Mouse (Mus musculus): Measurements from ENCODE around the gene Ifitm5.

- TF ChIP-seq POLR2A (IDR thresholded peaks at IDR 0.05; ENCODE audit: borderline replicate concordance, extremely low read depth, insufficient read depth, insufficient read length, poor library complexity, severe bottlenecking): no peak
- TF ChIP-seq CTCF (IDR thresholded peaks at IDR 0.05; ENCODE audit: borderline replicate concordance, extremely low read depth, insufficient read depth, insufficient read length): no peak
Observed at GRCm38 (mm10) chr7:140962733-140963132, 12.6 kb upstream of the Ifitm5 start.

All from brain, embryonic 14.5 days (tissue).